Mouse (Mus musculus) limb, embryonic 13.5 days (tissue): Measurements from ENCODE around the gene Dennd1b. TPM values are rescaled to one million over a fixed set of nuclear protein-coding genes. Genes with fewer than 3 reads are reported as not detected.

Experiments
- ATAC-seq: fragments of 200-750 bp; cut with Nextera tagmentation; 2 replicates; pipeline ENCODE4 v1.8.0; 2017; ENCODE audit warnings: low read depth, moderate number of reproducible peaks, moderate TSS enrichment; ENCODE audit not compliant: low FRiP score
- H3K27ac ChIP-seq: fragments of 300-500 bp; sonication (generic); 2 replicates; pipeline ENCODE4 v1.5.1; 2015; ENCODE audit warnings: inconsistent platforms, mild to moderate bottlenecking, moderate library complexity
- H3K27me3 ChIP-seq: fragments of 300-500 bp; sonication (generic); 2 replicates; pipeline ENCODE4 v1.6.1; 2015; ENCODE audit warnings: mild to moderate bottlenecking, inconsistent platforms
- H3K36me3 ChIP-seq: fragments of 300-500 bp; sonication (generic); 2 replicates; pipeline ENCODE4 v1.6.1; 2015; ENCODE audit warnings: inconsistent platforms, mild to moderate bottlenecking, moderate library complexity
- H3K4me1 ChIP-seq: fragments of 300-500 bp; sonication (generic); 2 replicates; pipeline ENCODE4 v1.6.1; 2015; ENCODE audit warnings: inconsistent platforms
- H3K4me2 ChIP-seq: fragments of 300-500 bp; sonication (generic); replicated peaks from 2 replicates; pipeline ENCODE4 v1.6.1; 2015; ENCODE audit warnings: inconsistent platforms, mild to moderate bottlenecking, moderate library complexity
- H3K4me3 ChIP-seq: fragments of 300-500 bp; sonication (generic); 2 replicates; pipeline ENCODE4 v1.5.1; 2015; ENCODE audit warnings: moderate library complexity, mild to moderate bottlenecking, inconsistent platforms
- H3K9ac ChIP-seq: fragments of 300-500 bp; sonication (generic); 2 replicates; pipeline ENCODE4 v1.6.1; 2015; ENCODE audit warnings: mild to moderate bottlenecking, inconsistent platforms
- H3K9me3 ChIP-seq: fragments of 300-500 bp; sonication (generic); 2 replicates; pipeline ENCODE4 v1.6.1; 2016; ENCODE audit warnings: inconsistent platforms
- WGBS: fragments of 180-500 bp; shearing (Covaris S2); methylation state at CpG from one replicate; pipeline ENCODE4 v1.1.7; 2015; 5-methylcytosine and 5-hydroxymethylcytosine counted together
- polyA plus RNA-seq: library from polyadenylated mRNA; unstranded; fragments of >200 nt; fragmentation: Nextera tagmentation; extraction: Ambion mirVana; gene quantifications from 2 replicates; pipeline ENCODE4 v1.2.1, GENCODE M21; 2015

The Dennd1b gene
- polyA plus RNA-seq, 1 experiment from 2014 or later: 11.4 TPM

DNA sequence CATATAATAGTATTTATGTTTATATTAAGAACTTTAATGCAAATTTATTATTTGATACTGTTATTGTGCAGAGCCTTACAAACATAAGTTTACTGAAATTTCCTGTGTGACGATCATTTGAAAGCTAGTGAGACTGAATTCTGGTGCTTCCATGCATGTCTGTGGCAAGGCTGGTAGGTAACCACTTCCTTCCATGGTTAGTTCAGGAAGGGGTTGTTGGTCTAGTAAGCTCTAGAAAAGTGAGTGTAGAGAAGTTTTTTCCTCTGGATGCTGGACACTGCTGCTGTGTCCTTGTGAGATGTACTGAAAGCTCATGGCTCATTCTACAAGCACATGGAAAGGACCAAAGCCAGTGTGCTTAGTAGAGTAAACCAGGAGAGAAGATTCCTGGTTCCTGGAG, 73.1 kb downstream of the Dennd1b start:
- 88% methylated on average over 1 of the region's 1 CpGs for WGBS
- H3K9ac ChIP-seq: no peak overlapping the region
- no peak overlapping the region for H3K27ac ChIP-seq
- no peak overlapping the region for H3K4me2 ChIP-seq
- H3K9me3 ChIP-seq: no peaks in the 10 kb centered on the region
- no peaks in the 10 kb centered on the region for H3K27me3 ChIP-seq
- H3K4me1 ChIP-seq: peaks cover 5% of the 10 kb centered on the region; the same call in 1 of the 2 replicates
- H3K4me3 ChIP-seq: no peak overlapping the region
- no peaks in the 10 kb centered on the region for H3K36me3 ChIP-seq
- no peak for ATAC-seq

DNA sequence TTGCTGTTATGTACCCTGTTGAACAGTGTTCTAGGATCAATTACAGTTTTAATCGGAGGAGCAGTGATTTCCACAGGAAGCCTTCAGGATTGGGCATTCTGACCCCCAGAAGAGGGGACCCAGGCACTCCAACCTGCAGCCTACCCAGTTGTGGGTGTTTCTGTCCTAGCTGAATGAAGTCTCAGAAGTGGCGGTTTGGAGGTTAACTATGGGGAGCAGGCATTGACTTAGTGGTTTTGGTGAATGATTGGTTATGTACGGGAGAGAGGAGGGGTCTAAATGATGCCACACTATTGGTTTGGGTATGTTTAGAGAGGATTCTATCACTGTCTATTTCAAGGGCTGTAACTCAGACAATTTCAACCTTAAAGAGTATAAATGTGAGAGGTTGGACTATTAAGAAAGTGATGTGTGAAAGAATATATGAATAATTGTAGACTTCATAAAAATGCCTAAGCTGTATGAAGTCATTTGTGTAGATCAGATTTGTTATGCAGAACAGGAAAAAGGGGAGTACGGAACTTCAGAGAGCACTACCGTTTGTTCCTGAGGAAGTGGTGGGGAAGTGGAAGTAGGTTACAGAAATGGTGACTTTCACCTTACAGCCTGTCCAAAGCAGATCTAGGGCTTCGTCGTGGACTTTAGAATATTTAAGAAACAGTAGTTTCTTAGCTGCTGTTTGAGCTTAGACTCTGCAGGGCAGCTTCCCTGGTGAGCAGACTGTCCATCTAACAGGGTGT, 73.7 kb downstream of the Dennd1b start:
- Histone ChIP-seq H3K4me1 (peaks cover 5% of the 10 kb centered on the region; the same call in 1 of the 2 replicates), H3K36me3 (no peaks in the 10 kb centered on the region), H3K4me3 (no peak overlapping the region), H3K9me3 (no peaks in the 10 kb centered on the region), H3K4me2 (no peak overlapping the region), H3K27me3 (no peaks in the 10 kb centered on the region), H3K27ac (no peak overlapping the region), H3K9ac (no peak overlapping the region)
- ATAC-seq: no peak
- WGBS: 65% methylated on average over 7 of the region's 7 CpGs

DNA sequence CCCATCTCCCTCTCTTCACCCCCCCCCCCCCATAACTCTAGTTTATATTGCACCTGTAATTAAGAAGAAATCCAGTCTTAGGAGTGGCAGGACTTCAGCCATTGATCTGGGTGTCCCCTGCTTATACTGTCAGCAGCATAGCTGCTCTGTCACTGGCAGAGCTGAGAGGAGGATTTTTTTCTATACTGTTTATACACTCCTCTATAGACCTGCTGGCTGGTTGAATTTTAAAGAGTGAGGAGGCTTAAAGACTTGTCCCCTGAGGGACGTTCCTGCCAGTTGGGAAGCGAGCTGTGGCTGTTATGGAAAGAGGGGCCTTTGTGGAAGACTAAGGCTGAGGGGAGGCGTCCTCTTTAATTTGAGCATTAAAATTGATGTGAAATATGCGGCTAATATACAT, 74.8 kb downstream of the Dennd1b start:
- no peaks in the 10 kb centered on the region for H3K9me3 ChIP-seq
- H3K4me1 ChIP-seq: peaks cover 5% of the 10 kb centered on the region; the same call in 1 of the 2 replicates
- 26% methylated on average over 4 of the region's 4 CpGs for WGBS
- no peak for ATAC-seq
- no peak overlapping the region for H3K27ac ChIP-seq
- H3K27me3 ChIP-seq: no peaks in the 10 kb centered on the region
- H3K36me3 ChIP-seq: no peaks in the 10 kb centered on the region
- no peak overlapping the region for H3K9ac ChIP-seq
- H3K4me2 ChIP-seq: no peak overlapping the region
- no peak overlapping the region for H3K4me3 ChIP-seq

DNA sequence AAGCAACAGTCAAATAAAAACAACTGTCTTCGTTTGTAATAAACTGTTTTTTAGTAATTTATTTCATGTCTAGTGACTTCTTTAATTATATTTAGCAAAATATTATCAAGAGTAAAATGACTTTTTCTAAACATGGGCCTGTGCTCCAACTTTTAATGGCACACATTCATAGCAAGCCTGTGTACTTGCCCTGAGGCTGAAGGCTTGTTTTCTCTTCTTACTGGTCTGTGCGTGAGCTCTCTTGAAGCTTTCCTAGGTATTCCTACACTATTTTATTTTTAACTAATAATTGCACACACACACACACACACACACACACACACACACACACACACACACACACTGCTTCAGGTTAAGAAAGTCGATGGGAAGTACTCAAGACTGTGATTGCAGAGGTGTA, 75.4 kb downstream of the Dennd1b start:
- Histone ChIP-seq H3K27me3 (no peaks in the 10 kb centered on the region), H3K9me3 (no peaks in the 10 kb centered on the region), H3K36me3 (no peaks in the 10 kb centered on the region), H3K27ac (no peak overlapping the region), H3K4me1 (peaks cover 5% of the 10 kb centered on the region; the same call in 1 of the 2 replicates), H3K4me2 (no peak overlapping the region), H3K4me3 (no peak overlapping the region), H3K9ac (no peak overlapping the region)
- WGBS: 30% methylated on average over 3 of the region's 3 CpGs
- no peak for ATAC-seq

DNA sequence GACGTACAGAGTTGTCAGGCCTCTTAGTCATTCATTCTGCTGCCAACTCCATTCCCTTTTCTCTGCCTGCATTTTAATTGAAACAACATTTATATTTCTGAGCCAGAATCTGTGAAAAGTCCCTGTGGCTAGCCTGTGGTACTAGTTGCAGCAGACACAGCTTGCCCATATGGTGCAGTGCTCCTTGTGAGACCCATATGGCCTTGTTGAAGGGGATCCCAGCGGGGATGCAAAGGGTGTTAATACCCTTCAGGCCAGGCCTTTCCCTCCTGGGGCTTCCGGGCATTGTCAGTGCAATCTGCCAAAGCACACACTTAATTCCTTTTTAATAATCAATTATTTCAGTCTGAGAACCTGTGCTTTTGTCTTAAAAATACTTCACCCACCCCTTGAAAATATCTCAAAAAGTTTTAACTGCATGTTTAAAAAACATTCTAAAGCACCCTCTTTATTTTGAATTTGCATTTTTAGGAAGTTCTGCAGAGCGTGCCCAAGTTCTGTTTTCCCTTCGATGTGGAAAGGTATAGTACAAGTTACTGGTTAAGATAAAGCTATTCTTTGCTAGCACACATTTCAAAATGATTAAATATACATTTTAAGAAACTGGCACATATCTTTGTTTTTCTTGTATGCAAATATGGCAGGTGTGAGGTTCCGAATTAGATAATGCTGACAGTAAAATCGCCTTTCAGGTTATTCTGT, 76.4 kb downstream of the Dennd1b start:
- no peak overlapping the region for H3K9ac ChIP-seq
- WGBS: 57% methylated on average over 7 of the region's 7 CpGs
- peaks cover 5% of the 10 kb centered on the region; the same call in 1 of the 2 replicates for H3K4me1 ChIP-seq
- no peaks in the 10 kb centered on the region for H3K36me3 ChIP-seq
- no peak overlapping the region for H3K4me2 ChIP-seq
- H3K27ac ChIP-seq: no peak overlapping the region
- H3K4me3 ChIP-seq: no peak overlapping the region
- no peak for ATAC-seq
- no peaks in the 10 kb centered on the region for H3K27me3 ChIP-seq
- H3K9me3 ChIP-seq: no peaks in the 10 kb centered on the region

DNA sequence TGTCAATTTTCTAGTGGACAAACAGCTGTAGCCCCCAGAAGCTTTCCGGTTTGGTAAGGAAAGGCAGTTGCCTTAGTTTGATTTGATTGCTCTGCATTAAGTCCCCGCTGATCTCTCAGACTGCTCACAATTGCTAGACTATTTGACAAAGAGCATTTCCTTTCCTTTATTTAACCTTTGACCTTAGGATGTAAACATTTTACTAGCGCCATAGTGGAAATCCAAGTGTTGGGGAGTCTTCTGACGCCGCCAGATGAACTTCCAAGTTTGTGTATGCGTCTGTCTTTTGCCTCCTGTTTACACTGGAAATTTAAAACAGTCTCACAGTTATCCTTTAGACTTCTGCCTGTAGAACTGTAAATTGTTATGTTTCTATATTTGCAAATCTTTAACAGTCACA, 85.8 kb downstream of the Dennd1b start:
- WGBS: 25% methylated on average over 6 of the region's 6 CpGs
- Histone ChIP-seq H3K4me3 (no peak overlapping the region), H3K4me2 (no peak overlapping the region), H3K27me3 (no peaks in the 10 kb centered on the region), H3K4me1 (peaks cover 13% of the 10 kb centered on the region), H3K27ac (no peak overlapping the region), H3K36me3 (no peaks in the 10 kb centered on the region), H3K9ac (no peak overlapping the region), H3K9me3 (no peaks in the 10 kb centered on the region)
- no peak for ATAC-seq

DNA sequence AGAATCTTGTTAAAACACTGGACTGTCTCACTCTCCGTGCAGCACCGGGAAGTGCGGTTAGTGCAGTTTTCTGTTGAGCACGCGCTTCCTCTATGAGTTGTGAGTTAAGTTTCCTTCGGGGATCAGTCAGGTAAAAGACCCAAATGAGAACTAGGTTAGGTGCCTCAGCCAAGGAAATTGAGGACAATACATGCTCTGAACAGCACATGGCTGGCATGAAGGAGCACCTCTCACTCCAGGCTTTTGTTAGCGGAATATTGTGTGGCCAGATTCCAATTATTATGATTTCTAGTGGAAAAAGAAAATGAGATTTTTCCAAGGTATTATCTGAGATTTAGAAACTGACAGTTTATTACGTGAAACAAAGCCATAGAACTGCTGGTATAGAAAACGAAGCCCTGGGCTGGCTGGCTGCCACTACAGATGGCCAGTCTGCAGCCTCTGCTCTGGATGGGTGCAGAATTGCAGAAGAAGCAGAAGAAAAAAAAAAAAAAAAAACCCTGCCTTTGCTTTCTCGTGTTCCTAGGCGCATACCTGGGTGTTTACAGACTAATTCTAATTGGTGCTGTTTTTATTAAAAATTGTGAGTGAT, 86.7 kb downstream of the Dennd1b start:
- Histone ChIP-seq H3K4me3 (no peak overlapping the region), H3K4me1 (peaks cover 13% of the 10 kb centered on the region), H3K27ac (no peak overlapping the region), H3K9me3 (no peaks in the 10 kb centered on the region), H3K4me2 (0 out of 2 replicates have a peak overlapping the region, but pooled peaks have one; percentile 7), H3K9ac (no peak overlapping the region), H3K36me3 (no peaks in the 10 kb centered on the region), H3K27me3 (no peaks in the 10 kb centered on the region)
- WGBS: 40% methylated on average over 11 of the region's 11 CpGs
- ATAC-seq: no peak

DNA sequence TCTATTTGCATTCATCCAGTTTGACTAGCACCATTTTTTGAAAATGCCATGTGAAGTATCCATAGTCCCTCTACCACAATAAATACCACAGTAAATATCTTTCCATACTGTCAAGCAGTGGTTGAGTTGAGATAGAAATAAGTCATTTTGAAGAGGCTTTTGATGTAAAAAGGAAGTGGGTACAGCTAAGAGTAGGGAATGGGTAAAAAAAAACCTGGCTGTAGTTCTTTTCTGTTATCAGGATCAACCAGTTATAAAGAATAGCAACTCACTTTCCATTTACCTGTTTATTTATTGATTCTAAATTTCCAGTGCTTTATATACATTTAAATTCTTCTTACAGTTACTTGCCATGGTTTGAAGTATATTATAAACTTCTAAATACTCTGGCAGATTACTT, 89.8 kb downstream of the Dennd1b start:
- Histone ChIP-seq H3K27me3 (no peaks in the 10 kb centered on the region), H3K9me3 (no peaks in the 10 kb centered on the region), H3K4me3 (no peak overlapping the region), H3K36me3 (no peaks in the 10 kb centered on the region), H3K27ac (no peak overlapping the region), H3K4me2 (no peak overlapping the region), H3K9ac (no peak overlapping the region), H3K4me1 (peaks cover 13% of the 10 kb centered on the region)
- no peak for ATAC-seq

DNA sequence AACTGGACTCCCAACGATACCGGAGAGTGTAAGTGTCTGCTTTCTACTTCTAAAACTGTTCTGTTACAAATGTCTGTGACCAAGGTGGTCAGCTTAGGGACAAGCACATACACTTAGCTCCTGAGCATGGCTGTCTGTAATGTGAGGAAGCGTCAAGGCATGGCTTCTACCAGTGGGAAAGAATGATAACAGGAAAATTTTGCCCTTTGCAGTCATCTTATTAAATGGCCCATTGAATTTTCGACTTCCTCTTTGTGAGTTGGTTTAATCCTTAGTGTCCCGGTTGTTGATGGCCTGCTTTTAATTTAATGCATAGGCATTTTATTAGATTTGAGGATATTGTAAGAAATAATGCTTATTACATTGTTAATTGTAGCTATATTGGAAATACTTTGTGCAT, 97.1 kb downstream of the Dennd1b start:
- Histone ChIP-seq H3K9me3 (no peaks in the 10 kb centered on the region), H3K9ac (no peak overlapping the region), H3K4me2 (no peak overlapping the region), H3K27me3 (no peaks in the 10 kb centered on the region), H3K27ac (no peak overlapping the region), H3K36me3 (peaks cover 4% of the 10 kb centered on the region; the same call in 1 of the 2 replicates), H3K4me1 (no peaks in the 10 kb centered on the region), H3K4me3 (no peak overlapping the region)
- WGBS: 83% methylated on average over 5 of the region's 5 CpGs
- ATAC-seq: no peak

DNA sequence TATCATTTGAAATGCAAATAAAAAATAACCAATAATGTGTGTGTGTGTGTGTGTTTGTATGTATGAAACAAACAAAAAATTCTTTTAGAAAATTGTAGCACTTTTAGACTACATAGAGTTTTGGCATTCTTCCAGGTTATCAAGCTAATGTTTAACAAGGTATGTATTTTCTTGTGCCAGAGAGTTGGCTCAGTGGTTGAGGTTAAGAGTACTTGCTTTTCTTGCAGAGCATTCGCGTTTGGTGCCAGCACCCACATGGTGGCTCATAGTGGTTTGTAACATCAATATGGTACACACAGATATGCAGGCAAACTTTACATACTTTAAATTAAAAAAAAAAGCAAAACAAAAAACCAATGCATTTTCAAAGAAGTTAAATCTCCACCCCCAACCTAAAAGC, 101.5 kb downstream of the Dennd1b start:
- Histone ChIP-seq H3K4me3 (no peak overlapping the region), H3K27ac (no peak overlapping the region), H3K9ac (no peak overlapping the region), H3K9me3 (no peaks in the 10 kb centered on the region), H3K4me2 (no peak overlapping the region), H3K4me1 (no peaks in the 10 kb centered on the region), H3K36me3 (peaks cover 4% of the 10 kb centered on the region; the same call in 1 of the 2 replicates), H3K27me3 (no peaks in the 10 kb centered on the region)
- 95% methylated on average over 2 of the region's 2 CpGs for WGBS
- no peak for ATAC-seq

DNA sequence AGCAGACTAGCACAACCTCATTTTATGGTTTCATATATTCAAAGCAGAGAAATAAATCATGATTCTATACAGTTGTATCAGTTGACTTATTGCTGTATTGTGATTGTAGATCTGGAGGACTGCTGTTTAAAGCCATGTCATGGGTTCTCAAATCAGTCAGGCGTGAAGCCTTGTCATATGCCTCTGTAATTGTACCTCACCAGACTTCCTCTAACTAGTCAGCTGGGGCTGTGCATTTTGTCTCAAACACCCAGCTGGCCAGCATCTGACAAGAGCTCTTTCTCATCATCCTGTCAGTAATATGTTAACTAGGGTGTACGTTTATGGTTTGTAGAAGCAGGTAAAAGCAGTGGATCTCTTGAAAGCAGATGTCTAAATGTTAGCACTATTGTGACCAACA, 104.0 kb downstream of the Dennd1b start:
- Histone ChIP-seq H3K9ac (no peak overlapping the region), H3K27ac (no peak overlapping the region), H3K9me3 (no peaks in the 10 kb centered on the region), H3K4me1 (no peaks in the 10 kb centered on the region), H3K36me3 (no peaks in the 10 kb centered on the region; the same call in 1 of the 2 replicates), H3K27me3 (no peaks in the 10 kb centered on the region), H3K4me3 (no peak overlapping the region), H3K4me2 (no peak overlapping the region)
- 38% methylated on average over 2 of the region's 2 CpGs for WGBS
- no peak for ATAC-seq

DNA sequence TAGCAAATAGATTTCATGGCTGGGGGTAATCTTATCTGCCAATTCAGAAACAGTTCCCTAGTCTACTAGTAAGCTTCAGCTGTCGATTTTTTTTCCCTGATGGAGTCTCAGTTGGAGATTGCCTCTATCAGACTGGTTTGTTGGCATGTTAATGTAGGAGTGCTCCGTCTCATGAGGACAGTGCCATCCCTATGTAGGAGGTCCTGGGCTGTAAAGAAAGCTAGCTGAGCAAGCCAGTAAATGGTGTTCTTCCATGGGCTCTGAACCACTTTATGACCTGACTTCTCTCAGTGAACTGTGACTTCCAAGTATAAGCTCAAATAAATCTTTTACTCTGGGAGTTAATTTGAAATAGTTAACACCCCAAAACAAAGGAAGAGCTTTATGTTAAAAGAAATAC, 107.8 kb downstream of the Dennd1b start:
- ATAC-seq: no peak
- Histone ChIP-seq H3K4me1 (no peaks in the 10 kb centered on the region), H3K27me3 (no peaks in the 10 kb centered on the region), H3K9ac (no peak overlapping the region), H3K4me2 (no peak overlapping the region), H3K36me3 (no peaks in the 10 kb centered on the region), H3K27ac (no peak overlapping the region), H3K9me3 (no peaks in the 10 kb centered on the region), H3K4me3 (no peak overlapping the region)
- WGBS: 69% methylated on average over 2 of the region's 2 CpGs
